Mouse (Mus musculus): ENCODE results near the gene Elp5.

The Elp5 gene

DNA sequence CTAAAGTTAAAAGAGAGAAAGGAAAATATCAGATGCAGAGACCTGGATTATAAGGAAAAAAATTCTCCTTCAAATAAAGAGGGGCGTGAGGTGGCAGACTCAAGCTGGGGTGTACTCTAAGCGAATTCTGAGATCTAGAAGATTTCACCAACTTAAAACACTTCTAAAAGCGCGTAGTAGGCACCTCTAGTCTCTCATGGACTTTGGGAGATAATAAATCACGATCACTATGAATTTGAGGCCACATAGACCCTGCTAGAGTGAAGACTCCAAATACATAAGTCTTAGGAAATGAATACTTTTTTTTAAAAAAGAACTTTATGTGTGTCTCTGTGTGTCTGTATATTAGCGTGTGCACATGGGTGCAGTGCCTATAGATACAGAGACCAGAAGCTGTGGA, 33.4 kb upstream of the Elp5 start:
- no peak for DNase-seq (ENCODE audit: extremely low read depth, low read depth)

DNA sequence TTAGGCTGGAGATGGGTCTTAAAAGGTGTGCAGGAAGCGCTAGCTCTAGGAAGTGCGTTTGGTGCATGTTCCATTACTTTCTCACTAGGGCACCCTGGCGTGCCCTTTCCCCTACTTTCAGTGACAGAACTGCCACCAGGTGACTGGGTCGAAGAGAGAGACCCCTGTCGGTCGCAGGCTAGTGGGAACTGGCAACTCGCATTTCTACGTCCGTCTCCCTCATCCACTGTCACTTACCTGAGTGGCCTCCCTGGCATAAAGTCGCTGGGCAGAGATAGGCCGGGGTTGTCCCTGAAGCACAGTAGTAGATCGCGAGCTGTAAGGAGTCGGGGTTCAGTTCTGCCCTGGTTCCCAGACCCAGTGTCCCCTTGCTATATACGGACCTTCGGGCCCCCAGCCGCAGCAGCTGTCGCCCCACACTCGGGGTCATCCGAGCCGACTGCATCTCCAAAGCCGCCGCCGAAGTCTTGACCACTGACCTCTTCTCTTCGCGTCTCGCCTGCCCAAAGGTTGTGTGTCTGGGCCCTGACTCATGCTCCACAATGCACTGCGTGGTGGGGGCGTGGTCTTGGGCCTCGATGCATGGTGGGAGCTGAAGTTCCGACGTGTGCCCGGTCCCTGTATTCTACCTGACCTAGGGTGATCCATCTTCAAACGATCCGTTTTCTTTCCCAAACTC, 32.7 kb upstream of the Elp5 start, which contains the start of gene Acadvl:
Gene Acadvl, minus strand, starts transcription at position 532 of the 679 bp plus-strand sequence.
- no peak for DNase-seq (ENCODE audit: extremely low read depth, low read depth)

DNA sequence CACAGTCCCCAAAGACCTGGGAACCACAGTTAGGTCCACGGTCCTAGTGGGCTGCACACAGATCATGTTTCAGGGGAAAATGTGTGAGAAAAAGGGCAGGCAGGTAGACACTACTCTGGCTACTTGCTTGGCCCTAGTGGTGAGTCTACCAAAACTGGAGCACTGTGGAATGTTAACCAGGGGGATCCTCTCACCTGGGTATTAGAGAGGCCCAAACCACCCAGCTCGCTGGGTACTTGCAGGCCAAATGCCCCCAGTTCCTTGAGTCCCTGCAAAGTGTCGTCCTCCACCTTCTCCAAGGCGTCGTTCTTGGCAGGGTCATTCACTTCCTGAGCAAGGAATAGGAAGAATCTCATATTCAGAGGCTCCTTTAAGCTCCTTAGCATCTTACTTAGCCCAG, 31.7 kb upstream of the Elp5 start:
- DNase-seq (ENCODE audit: extremely low read depth, low read depth): no peak

DNA sequence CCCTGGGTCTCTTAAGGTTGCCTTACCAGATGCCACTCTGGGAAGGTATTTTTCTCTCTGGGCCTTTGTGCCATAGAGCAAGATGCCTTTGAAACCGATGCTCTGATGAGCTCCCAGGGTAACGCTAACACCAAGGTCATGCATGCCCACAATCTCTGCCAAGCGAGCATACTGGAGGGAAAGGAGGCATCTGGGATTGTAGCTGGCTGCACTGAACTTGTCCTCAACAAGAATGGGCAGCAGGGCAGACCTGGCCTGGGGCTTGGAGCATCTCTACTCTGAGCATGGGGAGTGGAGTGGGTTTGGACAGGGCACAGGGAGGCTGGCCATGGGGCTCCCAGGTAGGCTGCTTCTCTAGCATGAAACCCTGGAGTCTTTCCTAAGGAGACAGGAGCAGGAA, 31.1 kb upstream of the Elp5 start:
- no peak for DNase-seq (ENCODE audit: extremely low read depth, low read depth)

DNA sequence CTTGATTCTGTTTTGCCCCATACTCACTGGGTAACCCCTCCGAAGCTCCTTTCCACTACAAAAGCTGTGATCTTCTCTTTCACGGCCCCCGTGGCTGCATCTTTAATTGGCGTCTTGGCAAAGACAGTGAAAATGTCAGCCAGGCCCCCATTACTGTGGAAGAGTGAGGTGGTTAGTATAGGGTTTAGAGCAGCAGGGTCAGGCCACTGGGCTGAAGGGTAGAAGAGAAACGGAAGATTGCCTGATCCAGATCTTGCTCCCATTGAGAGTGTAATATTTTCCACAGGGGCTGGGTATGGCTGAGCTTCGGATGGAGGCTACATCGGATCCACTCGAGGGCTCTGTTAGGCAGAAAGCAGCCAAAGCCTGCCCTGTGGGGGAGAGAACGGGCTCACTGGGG, 30.6 kb upstream of the Elp5 start:
- no peak for DNase-seq (ENCODE audit: extremely low read depth, low read depth)

DNA sequence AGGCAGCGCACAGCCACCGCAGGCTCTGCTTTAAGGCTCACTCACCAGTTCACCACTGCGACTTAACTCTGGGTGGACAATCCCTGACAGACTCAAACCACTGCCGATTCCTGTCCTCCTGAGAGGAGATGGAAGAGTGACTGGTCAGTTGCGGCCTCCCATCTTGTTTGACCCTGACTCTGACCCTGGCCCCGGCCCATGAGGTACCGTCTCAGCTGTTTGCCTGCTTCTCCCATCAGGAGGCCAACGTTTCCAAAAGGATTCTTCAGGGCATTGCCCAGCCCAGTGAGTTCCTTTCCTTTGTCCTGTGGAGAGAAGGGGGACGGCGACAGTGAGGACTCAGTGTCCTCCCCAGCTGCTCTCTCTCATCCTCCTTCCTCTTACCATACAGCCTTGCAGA, 28.6 kb upstream of the Elp5 start:
- DNase-seq (ENCODE audit: extremely low read depth, low read depth): no peak

DNA sequence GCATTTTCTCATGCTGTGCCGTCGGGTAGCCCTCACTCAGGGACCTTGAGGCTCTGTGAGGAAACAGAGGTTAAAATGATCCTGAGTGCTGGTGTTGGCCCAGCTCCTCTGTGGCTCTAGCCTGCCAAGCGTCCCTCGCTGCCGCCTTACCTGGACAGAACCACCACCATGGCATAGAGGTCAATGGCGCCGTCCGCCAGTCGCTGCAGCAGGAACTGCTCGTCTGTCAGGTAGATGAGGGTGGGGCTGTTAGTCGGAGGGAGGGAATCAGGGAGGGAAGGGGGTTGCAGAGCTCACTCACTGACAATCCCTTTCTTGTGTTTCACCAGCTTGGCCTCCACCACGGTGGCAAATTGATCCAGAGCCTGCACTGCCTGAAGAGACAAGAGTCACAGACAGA, 28.2 kb upstream of the Elp5 start:
- no peak for DNase-seq (ENCODE audit: extremely low read depth, low read depth)

DNA sequence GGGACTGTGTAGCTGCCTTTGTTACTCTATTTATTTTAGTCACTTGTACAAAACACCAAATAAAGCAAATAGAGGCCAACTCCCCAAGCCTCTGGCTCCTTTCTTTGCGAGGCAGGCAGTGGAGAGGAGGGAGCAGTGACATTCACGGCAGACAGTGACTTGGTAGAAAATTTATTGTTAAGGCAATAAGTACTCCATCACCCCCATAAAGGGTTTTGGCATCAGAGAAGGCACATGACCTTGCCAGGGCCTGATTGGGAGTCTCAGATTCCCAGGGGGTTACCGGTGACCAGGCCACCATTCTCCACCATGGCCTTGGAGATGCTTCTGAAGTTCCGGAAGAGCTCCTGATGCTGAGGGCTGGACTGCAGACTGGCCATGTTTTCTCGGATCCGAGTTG, 27.7 kb upstream of the Elp5 start:
- no peak for DNase-seq (ENCODE audit: extremely low read depth, low read depth)

DNA sequence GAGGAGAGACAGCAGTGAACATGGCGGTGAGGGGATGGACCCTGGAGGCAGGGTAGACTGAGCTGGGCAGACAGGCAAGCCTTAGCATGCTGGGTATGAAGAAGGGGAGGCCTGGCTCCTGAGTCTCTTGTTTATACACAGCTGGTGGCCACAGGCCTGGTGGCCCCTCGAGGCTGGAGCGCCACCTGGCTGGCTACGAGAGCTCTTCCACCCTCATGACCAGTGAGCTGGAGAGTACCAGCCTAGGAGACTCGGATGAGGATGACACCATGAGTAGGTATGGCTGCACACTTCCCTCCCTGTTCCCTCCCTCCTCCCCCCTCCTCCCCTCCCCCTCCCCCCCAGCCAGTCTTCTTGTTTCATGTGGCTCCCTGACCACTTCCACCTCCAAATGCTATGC, 23.2 kb upstream of the Elp5 start:
- no peak for DNase-seq (ENCODE audit: extremely low read depth, low read depth)

DNA sequence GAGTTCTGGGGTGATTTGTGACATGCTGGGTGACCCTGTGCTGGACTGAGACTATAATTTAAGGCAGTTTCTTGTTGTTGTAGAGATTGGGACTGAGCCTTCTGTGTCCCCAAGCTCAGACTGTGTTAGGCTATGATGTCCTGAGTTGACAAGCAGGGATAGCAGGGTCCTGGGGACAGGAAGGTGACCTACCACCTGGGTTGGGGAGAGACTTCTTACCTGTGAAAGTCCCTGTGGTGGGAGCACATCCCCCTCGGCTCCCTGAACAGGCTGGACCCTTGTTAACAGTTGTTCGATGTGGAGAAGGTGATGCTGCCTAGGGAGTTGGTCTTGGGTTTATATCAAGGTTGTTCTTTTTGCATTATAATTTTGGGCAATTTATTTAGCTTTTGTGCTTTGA, 20.2 kb upstream of the Elp5 start:
- DNase-seq (ENCODE audit: extremely low read depth, low read depth): no peak

DNA sequence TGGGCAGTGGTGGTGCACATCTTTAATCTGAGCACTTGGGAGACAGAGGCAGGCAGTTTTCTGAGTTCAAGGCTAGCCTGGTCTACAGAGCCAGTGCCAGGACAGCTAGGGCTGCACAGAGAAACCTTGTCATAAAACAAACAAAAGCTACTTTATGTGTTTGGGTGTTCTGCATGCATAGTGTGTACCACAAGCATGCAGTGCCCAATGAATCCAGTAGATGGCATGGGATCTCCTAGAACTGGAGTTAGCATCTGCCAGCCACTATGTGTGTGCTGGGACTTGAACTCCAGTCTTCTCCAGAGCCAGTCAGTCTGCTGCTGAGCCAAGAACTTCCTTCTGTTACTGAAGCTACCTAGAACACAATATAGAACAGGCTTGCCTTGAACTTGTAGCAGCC, 19.5 kb upstream of the Elp5 start:
- DNase-seq (ENCODE audit: extremely low read depth, low read depth): no peak

DNA sequence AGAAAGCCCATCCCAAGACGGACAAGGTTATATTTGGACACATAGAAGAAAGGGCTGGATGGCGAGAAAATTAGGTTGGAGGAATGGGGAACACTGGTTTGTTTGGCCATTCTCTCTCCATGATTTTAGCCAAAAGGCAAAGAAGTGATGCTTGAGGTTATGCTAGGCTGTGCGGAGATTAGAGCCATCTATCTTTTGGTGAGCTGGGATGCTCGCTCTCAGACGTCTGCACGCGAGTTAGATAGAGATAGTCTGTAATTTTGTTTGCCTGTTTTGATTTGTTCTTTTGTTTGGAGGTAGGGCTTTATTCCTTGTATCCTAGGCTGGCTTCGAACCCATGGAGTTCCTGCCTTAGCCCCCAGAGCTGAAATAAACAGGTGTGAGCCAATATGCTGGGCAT, 18.8 kb upstream of the Elp5 start:
- no peak for DNase-seq (ENCODE audit: extremely low read depth, low read depth)

DNA sequence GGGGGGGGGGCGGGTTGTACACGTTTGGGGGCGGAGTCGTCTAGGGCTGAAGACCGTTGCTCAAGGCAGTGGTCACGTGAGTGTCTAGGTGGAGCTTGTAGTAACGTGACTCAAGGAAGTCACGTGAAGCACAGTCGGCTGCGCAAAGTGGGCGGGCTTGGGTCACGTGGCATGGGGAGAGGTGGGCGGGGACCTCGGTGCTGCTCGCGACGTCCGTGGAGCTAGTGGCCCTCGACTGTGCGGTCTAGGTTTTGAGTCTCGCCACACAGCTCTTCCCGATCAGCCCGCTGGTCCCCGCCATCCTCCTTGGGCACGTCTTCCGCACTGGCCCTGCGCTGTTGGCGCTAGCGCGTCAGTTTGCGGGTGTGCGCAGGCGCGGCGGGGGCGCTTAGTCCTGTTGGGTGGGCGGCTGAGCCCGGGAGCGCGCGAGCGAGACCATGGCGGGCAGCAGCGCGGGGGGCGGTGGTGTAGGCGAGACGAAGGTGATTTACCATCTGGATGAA, 18.1 kb upstream of the Elp5 start, which contains the start of gene Dvl2:
Gene Dvl2, plus strand, starts transcription at position 200 of the 503 bp plus-strand sequence.
- peak; percentile 96 for DNase-seq (ENCODE audit: extremely low read depth, low read depth)

DNA sequence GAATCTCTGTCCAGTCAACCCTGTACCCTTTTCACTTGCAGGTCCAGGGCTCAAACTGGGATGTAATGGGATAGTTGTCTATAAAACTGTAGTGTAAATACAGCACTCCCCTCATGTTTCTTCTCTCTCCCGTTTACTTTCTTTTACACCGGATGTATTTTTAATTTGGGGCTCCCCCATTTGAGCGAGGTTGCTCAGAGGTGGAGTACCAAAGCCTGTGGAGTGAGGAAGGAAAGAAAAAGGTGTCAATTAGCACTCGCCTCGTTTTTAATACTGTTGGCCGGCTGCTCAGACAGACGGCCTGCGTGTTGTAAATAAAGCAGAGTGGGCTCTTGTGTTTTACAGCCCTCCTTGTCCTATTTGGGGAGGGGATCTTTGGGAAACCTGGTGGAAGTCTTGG, 17.3 kb upstream of the Elp5 start:
- DNase-seq (ENCODE audit: extremely low read depth, low read depth): no peak

DNA sequence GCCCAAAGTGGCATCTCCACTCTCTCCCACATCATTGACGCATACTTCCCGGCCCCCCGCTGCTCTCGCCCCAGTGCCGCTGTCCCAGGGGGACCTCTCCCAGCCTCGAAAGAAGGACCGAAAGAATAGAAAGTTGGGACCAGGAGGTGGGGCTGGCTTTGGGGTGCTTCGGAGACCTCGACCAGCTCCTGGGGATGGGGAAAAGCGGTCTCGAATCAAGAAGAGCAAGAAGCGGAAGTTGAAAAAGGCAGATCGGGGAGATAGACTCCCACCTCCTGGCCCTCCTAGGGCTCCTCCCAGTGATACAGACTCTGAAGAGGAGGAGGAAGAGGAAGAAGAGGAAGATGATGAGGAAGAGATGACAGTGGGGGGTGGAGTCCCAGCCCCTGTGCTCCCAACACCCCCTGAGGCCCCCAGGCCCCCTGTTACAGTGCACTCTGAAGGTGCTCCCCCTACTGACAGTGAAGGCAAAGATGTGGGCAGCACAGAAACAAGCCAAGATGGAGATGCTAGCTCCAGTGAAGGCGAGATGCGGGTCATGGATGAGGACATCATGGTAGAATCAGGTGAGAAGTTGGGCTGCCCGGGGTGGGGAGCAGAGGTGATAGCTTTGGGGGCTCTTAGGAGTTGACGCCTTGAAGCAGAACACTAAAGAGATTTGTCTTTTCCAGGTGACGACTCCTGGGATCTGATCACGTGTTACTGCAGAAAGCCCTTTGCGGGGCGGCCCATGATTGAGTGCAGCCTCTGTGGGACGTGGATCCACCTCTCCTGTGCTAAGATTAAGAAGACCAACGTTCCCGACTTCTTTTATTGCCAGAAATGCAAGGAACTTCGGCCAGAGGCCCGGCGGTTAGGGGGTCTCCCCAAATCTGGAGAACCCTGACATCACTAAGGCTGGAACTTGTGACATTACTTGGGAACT, 16.5 kb upstream of the Elp5 start:
- peak; percentile 73 for DNase-seq (ENCODE audit: extremely low read depth, low read depth)

DNA sequence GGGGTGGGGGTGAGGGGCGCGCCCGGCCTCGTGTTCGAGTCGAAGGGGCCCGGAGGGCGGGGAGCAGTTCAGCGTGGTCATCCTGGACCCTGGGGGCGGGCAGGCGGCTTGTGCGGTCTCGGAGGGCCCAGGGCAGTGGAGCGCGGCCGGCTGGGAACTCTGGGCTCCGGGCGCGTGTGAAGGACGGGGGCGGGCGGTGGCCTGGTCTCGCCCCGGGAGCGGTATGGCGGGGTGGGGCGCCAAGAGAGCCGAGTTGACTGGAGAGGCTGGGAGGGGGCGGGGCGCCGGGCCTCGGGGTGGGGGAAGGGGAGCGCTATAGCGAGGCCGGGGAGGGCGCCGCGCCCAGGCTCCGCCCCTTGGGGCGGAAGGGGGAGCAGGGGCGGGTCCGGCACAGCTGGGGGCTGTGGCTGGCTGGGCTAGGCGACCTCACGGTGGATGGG, 14.8 kb upstream of the Elp5 start:
- DNase-seq (ENCODE audit: extremely low read depth, low read depth): no peak

DNA sequence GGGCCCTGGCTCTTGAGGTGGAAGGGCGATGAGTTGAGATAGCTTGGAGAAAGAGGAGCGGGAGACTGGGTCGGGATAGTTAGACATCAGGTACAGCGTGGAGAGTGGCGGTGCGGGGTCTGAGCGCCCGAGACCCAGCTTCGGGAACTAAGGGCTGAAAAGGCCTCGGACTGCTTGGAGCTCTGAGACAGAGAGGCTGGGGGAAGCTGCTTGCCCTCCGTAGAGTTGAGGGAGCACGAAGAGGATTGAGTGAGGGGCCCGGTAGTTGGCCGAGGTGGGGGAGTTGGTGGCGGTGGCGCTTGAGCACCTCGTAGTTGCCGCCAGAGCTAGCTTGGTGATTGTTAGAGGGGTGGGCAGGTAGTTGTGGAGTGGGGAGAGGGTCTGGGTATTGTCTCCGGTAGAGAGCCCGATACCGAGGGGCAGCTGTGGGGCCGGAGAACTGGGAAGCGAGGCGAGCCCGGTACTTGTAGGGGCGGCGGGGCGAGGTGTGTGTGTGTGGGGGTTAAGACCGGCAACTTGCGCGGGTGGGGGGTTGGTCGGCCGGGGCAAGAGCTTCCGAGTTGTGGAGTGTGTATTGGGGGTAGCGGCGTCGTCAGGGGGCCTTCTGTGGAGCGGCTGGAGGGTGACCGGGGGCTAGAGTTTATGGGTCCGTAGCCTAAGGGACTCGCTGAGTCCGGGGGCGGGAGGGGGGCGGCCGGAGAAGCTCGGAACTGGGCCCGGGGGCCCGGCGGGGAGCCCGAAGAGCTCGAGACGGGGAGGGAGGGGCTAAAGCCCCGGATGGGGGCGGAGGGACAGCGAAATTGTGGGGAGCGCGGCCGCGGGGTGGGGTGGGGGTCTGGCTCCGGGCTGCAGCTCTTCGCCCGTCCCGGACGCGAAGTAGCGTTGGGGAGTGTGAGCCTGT, 14.1 kb upstream of the Elp5 start:
- no peak for DNase-seq (ENCODE audit: extremely low read depth, low read depth)

DNA sequence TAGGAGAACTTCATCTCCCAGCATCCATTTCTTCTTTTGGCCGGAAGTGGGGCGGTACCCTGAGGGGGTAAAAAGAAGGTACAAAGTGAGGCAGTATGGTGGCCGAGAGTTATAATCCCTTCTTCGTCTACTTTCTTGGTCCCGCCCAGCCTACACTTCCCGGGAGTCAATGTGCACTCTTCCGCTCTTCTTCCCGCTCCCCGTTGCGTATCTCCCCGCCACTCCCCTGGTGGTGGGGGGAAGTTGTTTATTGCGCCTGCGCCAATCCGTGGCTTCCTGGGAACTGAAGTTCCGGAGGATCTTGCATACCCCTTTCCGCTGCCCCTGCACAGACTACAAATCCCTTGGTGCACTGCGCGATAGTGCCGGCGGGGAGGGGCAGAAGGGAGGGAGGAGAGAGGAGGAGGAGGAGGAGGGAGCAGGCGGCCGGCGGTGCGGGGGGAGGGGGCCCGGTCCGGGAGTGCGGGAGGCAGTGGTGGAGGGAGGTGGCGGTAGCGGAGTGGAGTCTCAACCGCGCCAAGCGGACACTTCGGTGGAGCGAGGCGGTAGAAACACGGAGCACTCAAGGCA, 13.2 kb upstream of the Elp5 start, which contains the start of gene Phf23:
Gene Phf23, plus strand, starts transcription at position 387 of the 570 bp plus-strand sequence.
- DNase-seq (ENCODE audit: extremely low read depth, low read depth): peak; percentile 99

DNA sequence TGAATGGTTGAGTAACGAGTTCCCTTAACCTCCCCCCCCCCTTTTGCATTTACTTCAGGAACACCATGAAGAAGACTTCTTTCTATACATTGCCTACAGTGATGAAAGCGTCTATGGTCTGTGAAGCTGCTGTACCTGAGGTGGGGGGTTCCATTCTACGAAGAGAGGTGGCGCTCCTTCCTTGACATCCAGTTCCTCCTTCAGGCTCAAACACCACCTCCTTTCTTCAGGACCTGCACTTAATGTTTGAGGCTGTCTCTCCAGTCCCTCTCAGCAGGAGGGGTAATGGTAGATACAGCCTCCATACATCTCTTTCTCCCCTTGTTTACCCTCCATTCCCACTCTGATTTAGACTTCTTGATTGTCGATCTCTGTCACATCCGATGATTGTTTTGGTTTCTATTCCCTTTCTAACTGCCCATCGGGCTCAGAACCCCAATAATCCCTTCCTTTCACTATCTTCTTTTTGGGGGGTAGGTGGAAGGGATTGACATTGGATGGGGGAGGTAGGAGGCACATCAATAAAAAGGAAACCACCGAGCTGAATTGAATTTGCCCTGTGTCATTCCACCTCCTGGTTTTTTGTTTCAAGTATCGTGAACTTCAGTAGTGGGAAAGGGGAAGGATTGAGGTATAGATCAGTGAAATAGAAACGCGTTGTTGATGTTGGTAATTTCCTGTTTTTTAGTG, 12.2 kb upstream of the Elp5 start:
- no peak for DNase-seq (ENCODE audit: extremely low read depth, low read depth)

DNA sequence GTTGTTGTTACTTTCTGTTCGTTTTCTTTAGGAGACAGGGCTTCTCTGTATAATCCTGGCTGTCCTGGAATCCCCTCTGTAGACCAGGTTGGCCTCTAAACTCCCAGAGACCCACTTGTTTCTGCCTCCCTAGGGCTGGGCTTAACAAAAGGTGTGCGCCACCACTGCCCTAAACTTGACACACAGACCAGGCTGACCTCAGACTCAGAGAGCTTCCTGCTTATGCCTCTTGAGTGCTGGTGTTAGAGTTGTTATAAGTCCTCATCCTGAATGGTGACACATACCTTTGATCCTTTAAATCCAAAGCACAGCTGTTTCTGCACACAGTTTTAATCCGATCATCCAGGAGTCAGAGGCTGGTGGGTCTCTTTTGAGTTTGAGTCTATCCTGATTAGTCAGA, 10.6 kb upstream of the Elp5 start:
- no peak for DNase-seq (ENCODE audit: extremely low read depth, low read depth)

Measured in MEL-GATA-1-ER (cell line).